Mouse (Mus musculus): ENCODE data around the gene Cd163. TPM values are rescaled to one million over a fixed set of nuclear protein-coding genes. Genes with fewer than 3 reads are reported as not detected.

Gene Cd163
- polyA plus RNA-seq, 1 experiment from 2014 or later = not detected

DNA sequence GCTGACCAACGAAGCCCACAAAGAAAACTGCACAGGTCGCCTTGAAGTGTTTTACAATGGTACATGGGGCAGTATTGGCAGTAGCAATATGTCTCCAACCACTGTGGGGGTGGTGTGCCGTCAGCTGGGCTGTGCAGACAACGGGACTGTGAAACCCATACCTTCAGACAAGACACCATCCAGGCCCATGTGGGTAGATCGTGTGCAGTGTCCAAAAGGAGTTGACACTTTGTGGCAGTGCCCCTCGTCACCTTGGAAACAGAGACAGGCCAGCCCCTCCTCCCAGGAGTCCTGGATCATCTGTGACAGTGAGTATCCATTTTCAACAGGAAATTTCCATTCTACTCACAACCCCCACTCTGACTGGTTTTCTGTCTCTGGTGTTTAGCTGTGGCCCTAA, 15.9 kb downstream of the Cd163 start:
- WGBS = 73% methylated on average over 6 of the region's 6 CpGs
- no peak overlapping the region for H3K27ac ChIP-seq
- no peaks in the 10 kb centered on the region for H3K4me1 ChIP-seq
- H3K9me3 ChIP-seq = no peaks in the 10 kb centered on the region
- no peak overlapping the region for H3K9ac ChIP-seq
- no peak for ATAC-seq (ENCODE audit: low FRiP score)
- no peak overlapping the region for H3K4me3 ChIP-seq (replicated peaks)
- no peak overlapping the region for H3K4me2 ChIP-seq
- no peaks in the 10 kb centered on the region for H3K36me3 ChIP-seq (replicated peaks)
- no peaks in the 10 kb centered on the region for H3K27me3 ChIP-seq

DNA sequence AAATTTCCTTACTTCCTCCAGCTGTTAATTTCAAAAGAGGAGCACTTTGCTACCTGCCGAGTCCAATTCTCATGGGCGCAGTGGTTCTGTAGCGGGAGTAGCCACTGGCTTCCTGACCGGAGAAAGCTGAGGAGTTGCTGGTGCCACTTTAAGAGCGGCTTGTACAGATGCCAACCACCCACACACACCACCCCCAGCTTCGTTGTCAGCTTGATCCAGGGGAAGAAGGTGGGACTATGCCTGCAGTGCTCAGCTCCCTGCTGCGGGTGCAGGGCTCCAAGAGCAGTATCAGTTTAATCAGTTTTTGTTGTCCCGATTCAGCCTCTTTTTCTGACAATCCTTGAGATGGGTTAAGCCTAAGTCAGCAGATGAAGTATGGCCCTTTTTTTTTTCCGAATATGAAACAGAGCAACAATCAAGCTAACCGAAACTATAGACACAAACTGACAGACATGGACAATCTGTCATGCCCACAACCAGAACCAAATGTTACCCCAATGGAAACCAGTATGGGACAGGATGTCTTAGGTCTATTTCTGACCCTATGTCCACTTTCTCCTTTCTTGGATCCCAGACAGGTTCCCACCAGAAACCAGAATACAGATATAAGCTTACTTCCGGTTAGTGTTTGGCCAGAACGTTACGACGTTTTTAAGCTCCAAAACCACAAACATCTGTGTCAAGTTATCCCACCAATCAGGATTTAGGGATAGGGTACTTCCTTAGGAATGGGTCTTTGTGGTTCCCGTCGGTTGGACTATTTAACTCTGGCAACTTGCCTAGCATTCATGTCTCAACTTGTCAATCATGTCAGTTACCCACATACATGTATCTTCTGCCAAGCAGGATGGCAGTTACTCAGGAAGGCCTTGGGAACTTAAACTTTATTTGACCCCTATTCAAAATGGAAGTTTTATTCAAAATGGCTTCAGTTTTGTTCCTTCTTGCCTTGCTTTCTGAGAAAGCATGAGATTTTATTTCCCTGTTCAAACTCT, 17.3 kb downstream of the Cd163 start:
- H3K4me3 ChIP-seq (replicated peaks) = no peak overlapping the region
- H3K36me3 ChIP-seq (replicated peaks) = no peaks in the 10 kb centered on the region
- WGBS = 87% methylated on average over 16 of the region's 16 CpGs
- H3K9ac ChIP-seq = no peak overlapping the region
- no peak overlapping the region for H3K27ac ChIP-seq
- no peak overlapping the region for H3K4me2 ChIP-seq
- H3K27me3 ChIP-seq = no peaks in the 10 kb centered on the region
- no peak for ATAC-seq (ENCODE audit: low FRiP score)
- H3K9me3 ChIP-seq = no peaks in the 10 kb centered on the region
- H3K4me1 ChIP-seq = no peaks in the 10 kb centered on the region

DNA sequence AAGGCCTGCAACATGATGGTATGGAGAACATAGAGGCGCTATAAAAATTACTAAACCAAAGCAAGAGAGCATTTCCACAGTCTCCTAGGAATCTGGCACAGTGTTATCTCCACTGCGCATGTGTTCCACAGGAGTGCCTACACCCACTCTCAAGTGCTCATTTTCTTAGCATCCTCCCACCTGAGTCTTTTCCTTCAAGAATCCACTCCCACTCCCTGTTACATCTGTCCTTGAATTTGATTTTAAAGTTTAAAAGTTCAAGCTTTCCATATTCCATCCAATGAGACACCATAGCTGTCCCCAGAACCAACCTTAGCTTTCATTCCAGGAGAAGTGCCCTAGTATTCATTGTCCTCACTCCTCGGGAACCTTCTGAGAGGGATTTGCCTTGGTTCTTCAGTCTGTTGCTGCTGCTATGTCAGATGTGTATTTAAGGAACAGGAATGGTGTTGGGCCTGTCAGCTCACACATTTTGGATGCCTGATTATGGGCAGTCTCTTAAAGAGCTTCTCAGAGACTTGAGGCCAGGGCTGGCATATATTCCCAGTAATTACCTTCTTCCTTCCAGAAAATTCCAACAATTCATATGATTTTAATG, 24.0 kb downstream of the Cd163 start:
- no peak for ATAC-seq (ENCODE audit: low FRiP score)
- H3K27ac ChIP-seq = no peak overlapping the region
- no peaks in the 10 kb centered on the region for H3K4me1 ChIP-seq
- H3K4me2 ChIP-seq = no peak overlapping the region
- WGBS = 86% methylated on average over 3 of the region's 3 CpGs
- H3K9ac ChIP-seq = no peak overlapping the region
- H3K4me3 ChIP-seq (replicated peaks) = no peak overlapping the region
- no peaks in the 10 kb centered on the region for H3K9me3 ChIP-seq
- no peaks in the 10 kb centered on the region for H3K36me3 ChIP-seq (replicated peaks)
- no peaks in the 10 kb centered on the region for H3K27me3 ChIP-seq

DNA sequence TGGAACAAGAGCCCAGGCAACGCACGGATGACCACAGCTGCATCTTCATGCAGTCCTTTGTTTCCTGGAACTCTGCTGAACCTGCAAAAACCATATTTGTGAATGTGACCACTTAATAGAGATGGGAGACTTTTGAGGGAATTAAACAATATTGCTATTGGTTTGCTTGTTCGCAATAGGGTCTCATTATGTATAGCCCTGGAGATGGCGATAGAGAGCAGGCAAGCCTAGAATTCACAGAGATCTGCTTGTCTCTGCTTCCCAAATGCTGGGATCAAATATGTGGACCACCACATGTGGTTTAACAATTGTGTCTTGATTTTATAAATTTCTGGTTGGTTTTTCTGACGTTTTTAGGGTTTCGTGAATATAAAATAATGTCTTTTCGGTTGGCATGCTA, 25.2 kb downstream of the Cd163 start:
- Histone ChIP-seq H3K4me1 (no peaks in the 10 kb centered on the region), H3K27ac (no peak overlapping the region)
- WGBS = 93% methylated on average over 7 of the region's 7 CpGs

DNA sequence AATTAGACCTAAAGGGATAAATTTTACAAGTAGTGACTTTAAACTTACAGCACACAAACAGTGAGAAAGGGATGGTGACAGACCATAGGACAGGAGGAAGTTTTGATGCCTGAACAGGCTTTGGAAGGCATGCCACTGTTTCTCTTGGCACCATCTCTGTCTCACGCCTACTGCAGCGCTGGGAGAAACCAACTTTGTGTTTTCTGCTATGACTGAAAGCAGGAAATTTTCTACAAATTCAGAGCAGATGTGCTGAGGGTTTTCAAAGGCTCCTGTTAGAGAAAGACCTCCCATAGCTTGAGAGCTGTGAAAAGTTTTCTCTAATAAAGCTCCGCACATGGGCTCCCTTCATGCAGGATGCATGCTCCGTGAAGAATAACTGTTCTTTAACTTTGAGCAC, 40.6 kb downstream of the Cd163 start:
- 77% methylated on average over 4 of the region's 4 CpGs for WGBS
- H3K27ac ChIP-seq = no peak overlapping the region
- H3K9ac ChIP-seq = no peak overlapping the region
- no peaks in the 10 kb centered on the region for H3K4me1 ChIP-seq
- no peaks in the 10 kb centered on the region for H3K36me3 ChIP-seq (replicated peaks)
- H3K4me3 ChIP-seq (replicated peaks) = no peak overlapping the region
- H3K27me3 ChIP-seq = no peaks in the 10 kb centered on the region
- no peaks in the 10 kb centered on the region for H3K9me3 ChIP-seq
- no peak for ATAC-seq (ENCODE audit: low FRiP score)
- no peak overlapping the region for H3K4me2 ChIP-seq

More for the DNA sequence above, 25.2 kb downstream of the Cd163 start:
- ATAC-seq (ENCODE audit: low FRiP score) = no peak
- Histone ChIP-seq H3K4me3 (replicated peaks) (no peak overlapping the region), H3K9me3 (no peaks in the 10 kb centered on the region), H3K27me3 (no peaks in the 10 kb centered on the region), H3K9ac (no peak overlapping the region), H3K36me3 (replicated peaks) (no peaks in the 10 kb centered on the region), H3K4me2 (no peak overlapping the region)

DNA sequence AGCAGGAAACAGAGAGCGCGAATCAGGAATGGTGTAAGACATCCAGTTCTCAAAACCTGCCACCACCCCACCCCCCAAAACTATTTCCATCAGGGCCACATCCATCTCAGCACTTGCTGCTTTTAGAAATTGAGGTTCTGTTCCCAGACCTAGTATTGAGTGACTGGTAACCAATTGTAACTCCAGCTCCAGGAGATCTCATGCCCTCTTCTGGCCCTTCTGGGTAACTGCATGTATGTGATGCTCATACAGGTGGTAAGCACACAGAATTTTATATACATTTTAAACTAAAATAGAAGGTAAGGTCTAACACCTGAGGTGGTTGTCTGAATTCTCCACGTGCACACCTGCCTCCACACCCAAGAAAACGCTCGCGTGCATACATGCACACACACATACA, 42.2 kb downstream of the Cd163 start:
- Histone ChIP-seq H3K9me3 (no peaks in the 10 kb centered on the region), H3K4me2 (no peak overlapping the region), H3K27me3 (no peaks in the 10 kb centered on the region), H3K27ac (no peak overlapping the region), H3K4me1 (no peaks in the 10 kb centered on the region), H3K4me3 (replicated peaks) (no peak overlapping the region), H3K36me3 (replicated peaks) (no peaks in the 10 kb centered on the region), H3K9ac (no peak overlapping the region)
- no peak for ATAC-seq (ENCODE audit: low FRiP score)
- 82% methylated on average over 6 of the region's 6 CpGs for WGBS

DNA sequence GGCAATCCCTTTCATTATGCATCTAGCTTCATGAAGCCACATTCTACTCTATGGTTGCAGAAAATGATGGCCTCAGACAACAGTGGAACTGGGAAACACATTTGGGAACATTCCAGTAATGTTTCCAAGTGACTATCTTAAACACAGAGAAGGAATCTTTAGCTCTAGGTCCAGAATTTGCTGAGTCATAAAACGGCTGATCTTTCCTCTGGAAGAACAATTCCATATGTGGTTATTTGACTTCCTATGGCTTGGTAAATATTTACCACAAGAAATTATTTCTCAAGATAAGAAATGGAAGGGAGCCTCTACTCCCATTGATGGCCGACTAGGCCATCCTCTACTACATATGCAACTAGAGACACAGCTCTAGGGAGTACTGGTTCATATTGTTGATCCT, 48.8 kb downstream of the Cd163 start:
- Histone ChIP-seq H3K4me1 (no peaks in the 10 kb centered on the region), H3K9ac (no peak overlapping the region), H3K27ac (no peak overlapping the region), H3K4me2 (no peak overlapping the region), H3K9me3 (no peaks in the 10 kb centered on the region), H3K27me3 (no peaks in the 10 kb centered on the region), H3K4me3 (replicated peaks) (no peak overlapping the region), H3K36me3 (replicated peaks) (no peaks in the 10 kb centered on the region)
- no peak for ATAC-seq (ENCODE audit: low FRiP score)
- WGBS = 91% methylated on average over 2 of the region's 2 CpGs

DNA sequence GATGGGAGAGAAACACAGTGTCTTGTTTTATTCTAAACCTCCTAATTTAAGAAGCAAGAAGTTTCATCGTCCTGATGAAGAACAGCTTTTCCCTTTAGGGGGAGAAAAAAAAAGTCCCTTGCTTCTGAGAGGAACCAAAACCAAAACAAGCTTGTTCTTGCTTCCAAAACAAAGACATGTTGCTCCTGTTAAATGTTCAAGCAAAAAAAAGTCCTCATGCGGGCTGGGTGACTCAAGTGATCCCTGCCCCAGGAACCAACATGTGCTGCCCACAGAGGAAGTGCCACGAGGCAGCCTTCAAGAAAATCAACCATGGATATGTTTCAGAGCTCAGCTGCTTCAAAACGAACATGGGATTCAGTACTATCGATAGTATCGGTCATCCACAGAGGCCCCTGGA, 54.5 kb downstream of the Cd163 start:
- H3K4me2 ChIP-seq = no peak overlapping the region
- H3K27me3 ChIP-seq = no peaks in the 10 kb centered on the region
- H3K4me3 ChIP-seq (replicated peaks) = no peak overlapping the region
- H3K9me3 ChIP-seq = no peaks in the 10 kb centered on the region
- no peaks in the 10 kb centered on the region for H3K4me1 ChIP-seq
- WGBS = 84% methylated on average over 6 of the region's 6 CpGs
- H3K36me3 ChIP-seq (replicated peaks) = no peaks in the 10 kb centered on the region
- ATAC-seq (ENCODE audit: low FRiP score) = no peak
- no peak overlapping the region for H3K9ac ChIP-seq
- no peak overlapping the region for H3K27ac ChIP-seq

DNA sequence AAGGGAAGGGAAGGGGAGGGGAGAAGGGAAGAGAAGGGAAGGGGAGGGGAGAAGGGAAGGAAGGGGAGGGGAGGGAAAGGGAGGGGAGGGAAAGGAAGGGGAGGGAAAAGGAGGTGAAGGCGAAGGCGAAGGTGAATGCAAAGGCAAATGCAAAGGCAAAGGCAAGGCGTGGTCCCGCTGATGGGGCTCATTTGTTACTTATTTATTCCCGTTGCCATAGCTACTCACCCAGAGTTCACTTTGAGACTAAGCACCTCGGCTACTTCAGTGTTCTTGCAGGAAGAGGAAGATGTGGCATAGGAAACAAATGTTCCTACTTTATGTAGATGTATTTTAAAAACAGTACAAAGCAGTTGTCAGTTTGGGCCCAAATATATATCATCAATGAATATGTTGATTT, 56.1 kb downstream of the Cd163 start:
- 66% methylated on average over 6 of the region's 6 CpGs for WGBS
- ATAC-seq (ENCODE audit: low FRiP score) = no peak
- Histone ChIP-seq H3K4me3 (replicated peaks) (no peak overlapping the region), H3K9me3 (no peaks in the 10 kb centered on the region), H3K4me1 (no peaks in the 10 kb centered on the region), H3K36me3 (replicated peaks) (no peaks in the 10 kb centered on the region), H3K27ac (no peak overlapping the region), H3K27me3 (no peaks in the 10 kb centered on the region), H3K4me2 (no peak overlapping the region), H3K9ac (no peak overlapping the region)

DNA sequence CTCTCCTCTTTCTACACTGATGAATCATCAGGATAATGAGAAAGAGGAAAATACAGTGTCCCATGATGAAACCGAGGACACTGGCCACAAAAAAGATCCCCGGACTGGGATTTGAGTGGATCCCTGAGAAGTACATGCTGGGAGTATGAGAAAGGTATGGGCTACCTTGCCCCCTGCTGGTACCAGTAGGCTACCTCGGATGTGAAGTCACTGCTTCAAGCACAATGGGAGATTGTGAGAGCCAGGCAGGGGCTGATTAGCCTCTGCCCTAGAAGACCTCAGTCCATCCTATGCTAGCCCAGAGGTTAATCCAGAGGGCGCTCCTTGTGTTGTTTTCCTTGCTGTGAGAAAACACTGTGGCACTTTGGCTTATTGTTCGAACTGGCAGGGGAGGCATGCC, 59.9 kb downstream of the Cd163 start:
- H3K4me3 ChIP-seq (replicated peaks) = no peak overlapping the region
- no peaks in the 10 kb centered on the region for H3K36me3 ChIP-seq (replicated peaks)
- WGBS = 47% methylated on average over 5 of the region's 5 CpGs
- no peak overlapping the region for H3K9ac ChIP-seq
- H3K9me3 ChIP-seq = no peaks in the 10 kb centered on the region
- no peak overlapping the region for H3K4me2 ChIP-seq
- H3K27me3 ChIP-seq = no peaks in the 10 kb centered on the region
- ATAC-seq (ENCODE audit: low FRiP score) = no peak
- H3K4me1 ChIP-seq = no peaks in the 10 kb centered on the region
- H3K27ac ChIP-seq = no peak overlapping the region

DNA sequence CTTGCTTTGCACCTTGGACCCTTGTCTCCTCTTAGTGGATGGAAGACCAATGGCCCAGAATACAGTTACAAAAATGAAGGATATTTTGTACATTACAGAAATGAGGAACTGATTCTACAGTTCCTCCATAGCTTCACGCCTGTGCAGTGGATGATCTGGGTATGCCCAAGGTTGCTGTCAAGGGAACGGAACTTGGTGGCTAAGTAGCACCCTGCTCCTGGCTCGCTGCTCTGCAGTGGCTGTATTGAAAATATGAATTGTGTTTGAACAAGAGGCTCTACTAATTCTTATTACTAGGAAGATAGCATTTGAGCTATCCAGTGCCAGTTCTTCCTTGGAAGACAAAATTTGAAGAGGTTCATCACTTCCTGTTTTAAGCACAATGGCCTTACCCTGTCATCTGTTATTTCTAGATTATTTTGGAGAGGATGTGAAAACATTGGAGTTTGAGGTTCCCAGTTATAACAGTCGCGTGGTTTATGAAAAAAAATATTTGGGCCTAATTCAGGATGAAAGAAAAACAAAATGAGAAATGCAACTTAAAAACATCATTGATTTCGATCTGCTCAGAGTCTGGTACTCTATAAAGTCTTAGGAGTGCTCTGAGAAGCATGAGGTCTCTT, 69.2 kb downstream of the Cd163 start:
- Histone ChIP-seq H3K27ac (no peak overlapping the region), H3K36me3 (replicated peaks) (no peaks in the 10 kb centered on the region), H3K27me3 (no peaks in the 10 kb centered on the region), H3K9ac (no peak overlapping the region), H3K4me2 (no peak overlapping the region), H3K9me3 (no peaks in the 10 kb centered on the region), H3K4me1 (no peaks in the 10 kb centered on the region), H3K4me3 (replicated peaks) (no peak overlapping the region)
- 93% methylated on average over 6 of the region's 6 CpGs for whole genome bisulfite sequencing
- ATAC-seq (ENCODE audit: low FRiP score) = no peak

DNA sequence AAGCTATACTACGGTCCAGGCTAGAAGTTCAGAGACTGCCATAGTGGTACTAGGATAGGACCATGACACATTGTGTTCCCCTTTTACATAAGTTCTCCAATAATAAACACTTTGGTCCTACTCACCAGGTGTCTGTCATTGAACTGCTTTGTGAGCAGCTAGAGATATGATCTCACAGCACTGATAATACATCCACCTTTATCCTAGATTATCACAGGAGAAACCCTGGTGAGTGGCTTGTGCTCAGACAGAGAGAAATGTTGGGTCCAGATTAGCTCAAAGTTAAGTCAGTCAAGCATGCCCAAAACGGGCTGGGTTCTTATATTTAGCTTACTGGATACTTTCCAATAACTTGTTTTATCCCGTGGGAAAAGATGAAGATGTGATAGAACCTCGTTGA, 70.2 kb downstream of the Cd163 start:
- H3K27ac ChIP-seq = no peak overlapping the region
- no peaks in the 10 kb centered on the region for H3K27me3 ChIP-seq
- ATAC-seq (ENCODE audit: low FRiP score) = no peak
- no peak overlapping the region for H3K9ac ChIP-seq
- H3K4me1 ChIP-seq = no peaks in the 10 kb centered on the region
- no peaks in the 10 kb centered on the region for H3K9me3 ChIP-seq
- H3K4me2 ChIP-seq = no peak overlapping the region
- WGBS = 79% methylated on average over 4 of the region's 4 CpGs
- H3K4me3 ChIP-seq (replicated peaks) = no peak overlapping the region
- H3K36me3 ChIP-seq (replicated peaks) = no peaks in the 10 kb centered on the region
